Mouse (Mus musculus) adrenal gland, postnatal 25 days (tissue): ENCODE data around the gene Rpl7a. TPM values are rescaled to one million over a fixed set of nuclear protein-coding genes. Genes with fewer than 3 reads are reported as not detected.
A peak's percentile ranks its signal among the peaks of the same experiment; 100 is the strongest.
"Not testable (repeated sequence)": the region's sequence is repeated elsewhere in the genome, so short reads cannot be mapped to it uniquely, and the experiment has no call there.

Experiments
- DNase-seq: peaks from one replicate; pipeline ENCODE4 v3.0.0; 2021; ENCODE audit warnings: mixed read lengths
- long read RNA-seq: library from polyadenylated mRNA; stranded (forward); transcript quantifications from one replicate; pipeline ENCODE4 v2.0.0, GENCODE M21; 2021
- total RNA-seq: library from RNA; stranded (reverse); gene quantifications from 2 replicates; pipeline ENCODE4 v1.2.3, GENCODE M21; 2021

The Rpl7a gene
- 481 and 517 TPM in 2 replicates for total RNA-seq
- long read RNA-seq, transcript Rpl7a-201 (8 exons, 914 nt) = major isoform, 36 of 59 reads
- long read RNA-seq, partial matches to known transcripts = 20 of 59 reads
- long read RNA-seq, other reads (novel, unspliced or antisense) = 1 of 59 reads

GRCm38 (mm10) chr2:26910124-26910993, at the start of gene Rpl7a, which contains the start of gene Med22:
TSS of gene Rpl7a (plus strand) at chr2:26910764.
TSS of gene Med22 (minus strand) at chr2:26910677.
- peak; percentile 100 for DNase-seq

DNA sequence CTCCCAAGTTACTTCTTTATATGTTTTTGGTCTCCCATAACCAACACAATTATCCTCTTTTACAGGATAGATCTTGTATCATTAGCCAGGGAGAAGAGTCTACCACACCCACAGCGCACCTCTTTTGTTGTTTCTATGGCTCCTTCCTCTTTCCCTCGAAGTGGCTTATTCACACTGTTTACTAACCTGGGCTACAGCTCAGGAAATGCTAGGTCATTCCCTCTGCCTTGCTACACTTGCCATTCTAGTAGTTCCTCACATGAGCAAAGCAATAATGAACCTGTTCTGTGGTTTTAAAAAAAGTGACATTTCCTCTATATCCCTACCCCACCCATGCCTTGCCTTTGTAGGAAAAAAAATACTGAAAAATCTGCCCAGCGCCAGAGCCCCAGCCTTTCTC, 47.7 kb upstream of the Rpl7a start:
- DNase-seq = no peak

DNA sequence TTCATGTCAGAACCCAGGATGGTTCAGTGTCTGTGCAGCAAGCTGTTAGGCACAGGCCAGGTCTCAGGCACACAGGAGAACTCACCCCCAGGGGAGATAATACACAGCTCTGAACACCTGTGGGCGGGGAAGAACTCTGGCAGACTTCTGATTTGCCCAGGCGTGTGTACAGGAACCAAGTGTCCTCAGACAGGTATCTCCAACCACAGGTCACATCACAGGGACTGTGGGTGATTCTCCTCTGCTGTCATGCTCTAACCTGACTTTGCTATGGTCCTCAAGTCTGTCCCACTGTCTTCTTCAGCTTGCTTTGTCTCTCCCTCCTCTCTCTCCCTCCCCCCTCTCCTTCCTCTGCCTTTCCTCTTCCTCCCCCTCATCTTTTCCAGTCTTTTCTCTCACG, 45.7 kb upstream of the Rpl7a start, which contains the start of gene Abo:
Gene Abo (minus strand): TSS at position 101 of the 400 bp plus-strand sequence.
- DNase-seq = no peak

DNA sequence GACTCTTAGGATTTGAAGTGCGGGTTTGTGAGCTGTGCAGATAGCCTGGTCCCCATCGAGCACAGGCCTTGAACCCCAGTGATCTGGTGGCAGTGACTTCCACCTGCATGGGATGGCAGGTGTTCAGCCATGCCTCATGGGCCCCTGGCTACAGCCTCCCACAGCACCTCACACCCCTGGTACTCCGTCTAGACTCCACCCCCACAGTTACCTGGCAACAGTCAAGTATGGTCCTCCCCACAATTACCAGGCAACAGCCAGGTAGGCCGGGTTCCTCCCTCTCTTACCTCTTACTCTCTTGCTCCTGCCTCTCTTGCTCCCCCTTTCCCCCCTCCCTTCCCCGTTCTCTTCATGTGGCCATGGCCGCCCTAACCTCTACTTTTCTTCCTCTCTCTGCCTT, 39.9 kb upstream of the Rpl7a start:
- no peak for DNase-seq

- DNase-seq = no peak
Observed at GRCm38 (mm10) chr2:26878571-26878970, 32.0 kb upstream of the Rpl7a start.

- not testable (repeated sequence) for DNase-seq
Observed at GRCm38 (mm10) chr2:26885541-26885940, 25.0 kb upstream of the Rpl7a start.

GRCm38 (mm10) chr2:26886170-26886569, 24.4 kb upstream of the Rpl7a start:
- not testable (repeated sequence) for DNase-seq

GRCm38 (mm10) chr2:26895898-26896297, 14.7 kb upstream of the Rpl7a start:
- no peak for DNase-seq

- no peak for DNase-seq
Observed at GRCm38 (mm10) chr2:26900731-26901130, 9.8 kb upstream of the Rpl7a start.

GRCm38 (mm10) chr2:26901834-26902400, 8.6 kb upstream of the Rpl7a start:
- no peak for DNase-seq

- DNase-seq = peak; percentile 93
Observed at GRCm38 (mm10) chr2:26902467-26903220, 7.9 kb upstream of the Rpl7a start, which contains the start of gene Surf6. TSS of gene Surf6 (minus strand) at chr2:26902879.

GRCm38 (mm10) chr2:26903311-26903710, 7.3 kb upstream of the Rpl7a start:
- no peak for DNase-seq

DNA sequence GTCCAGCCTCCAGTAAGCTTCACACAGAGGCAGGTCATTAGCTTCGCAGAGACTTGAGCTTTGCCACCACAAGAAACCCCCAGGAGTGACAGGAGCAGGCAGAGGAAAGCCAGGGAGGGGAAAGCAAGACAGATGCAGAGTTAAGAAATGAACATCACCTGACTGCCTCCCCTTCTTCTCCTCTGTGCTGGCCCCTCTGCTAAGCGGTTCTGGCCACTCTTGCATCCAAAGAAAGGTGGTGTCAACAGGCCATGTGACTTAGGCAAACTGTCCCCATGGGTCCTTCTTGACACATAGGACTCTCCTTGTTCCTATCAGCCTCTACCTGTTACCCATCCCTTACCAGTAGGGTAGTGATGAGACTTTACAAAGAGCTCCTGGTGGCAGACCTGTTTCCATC, 4.6 kb upstream of the Rpl7a start:
- no peak for DNase-seq

GRCm38 (mm10) chr2:26906431-26906830, 4.1 kb upstream of the Rpl7a start:
- no peak for DNase-seq

- DNase-seq = peak; percentile 55
Observed at GRCm38 (mm10) chr2:26907109-26907508, 3.5 kb upstream of the Rpl7a start.

DNA sequence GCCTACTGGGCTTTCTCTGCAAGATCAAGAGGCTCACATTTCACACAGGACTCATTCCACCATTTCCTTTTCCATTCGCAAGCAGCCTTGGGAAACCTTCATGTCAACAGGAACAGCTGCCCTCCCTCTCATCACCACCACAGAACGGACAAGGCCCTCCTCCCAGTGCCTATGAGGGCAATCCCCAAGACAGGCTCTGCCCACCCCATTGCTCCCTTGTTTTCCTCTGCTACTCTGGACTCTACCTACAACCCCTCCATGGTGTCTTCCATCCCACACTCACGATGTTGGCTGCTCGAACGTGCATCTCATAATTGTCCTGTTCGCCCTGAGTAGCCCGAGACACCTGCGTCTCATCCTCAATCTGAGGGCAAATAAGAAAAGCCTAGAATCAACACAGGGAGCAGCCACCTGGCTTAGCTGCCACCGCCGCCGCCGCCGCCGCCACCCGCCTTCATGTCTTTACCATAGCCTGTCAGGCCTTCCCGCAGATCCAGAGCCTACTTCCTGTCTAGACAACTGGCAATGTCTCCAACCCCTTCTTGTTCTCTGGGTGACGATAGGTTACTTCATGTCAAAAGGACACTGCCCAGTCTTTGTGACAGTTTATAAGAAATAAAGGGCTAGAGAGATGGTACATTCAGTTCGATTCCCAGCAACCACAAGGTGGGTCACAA, 1.7 kb upstream of the Rpl7a start:
- DNase-seq = no peak

- DNase-seq = no peak
Observed at GRCm38 (mm10) chr2:26909387-26909784, 1.2 kb upstream of the Rpl7a start.

GRCm38 (mm10) chr2:26910994-26911765, 616 bp downstream of the Rpl7a start:
- DNase-seq = peak; percentile 54

GRCm38 (mm10) chr2:26912253-26912770, 1.7 kb downstream of the Rpl7a start:
- no peak for DNase-seq

DNA sequence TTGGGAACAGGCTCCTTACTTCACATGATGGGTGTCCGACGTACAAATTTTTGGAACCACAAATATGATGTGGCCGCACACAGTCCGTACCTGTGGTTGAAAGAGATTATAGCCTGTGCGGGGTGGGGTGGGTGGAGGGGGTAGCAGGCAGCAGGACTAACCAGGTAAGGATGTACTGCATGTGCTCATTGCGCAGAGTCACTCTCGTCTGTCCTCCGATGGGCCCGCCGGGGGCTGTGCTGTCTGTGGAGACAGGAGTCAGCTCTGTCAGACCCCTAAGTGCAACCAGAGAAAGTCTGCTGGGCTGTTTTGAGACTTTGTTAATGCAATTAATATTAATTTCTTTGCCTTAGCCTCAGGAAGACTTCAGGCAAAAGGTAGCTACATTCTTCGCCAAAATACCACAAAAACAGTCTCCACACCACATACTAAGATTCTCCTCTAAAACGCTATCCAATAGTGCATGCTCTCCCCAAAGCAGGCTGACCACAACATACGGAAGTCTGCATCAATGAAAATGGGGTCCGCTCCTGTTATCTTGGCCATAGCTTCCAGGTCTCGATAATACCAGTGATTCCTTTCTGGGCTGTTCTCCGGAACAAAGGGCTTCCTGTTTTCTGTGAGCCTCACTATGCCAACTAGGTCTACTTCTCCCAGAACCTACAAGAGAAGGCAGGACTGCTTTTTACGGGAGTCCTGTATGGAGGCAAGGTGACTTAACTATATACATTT, 3.0 kb downstream of the Rpl7a start:
- no peak for DNase-seq
